Mouse (Mus musculus) embryonic facial prominence, embryonic 11.5 days (tissue): ENCODE data around the gene Galnt2. TPM values are rescaled to one million over a fixed set of nuclear protein-coding genes. Genes with fewer than 3 reads are reported as not detected.

Experiments
- ATAC-seq: fragments of 200-750 bp; cut with Nextera tagmentation; replicated peaks from 2 replicates; pipeline ENCODE4 v1.8.0; 2017; ENCODE audit warnings: low read depth; ENCODE audit not compliant: insufficient number of reproducible peaks, low FRiP score, low TSS enrichment
- DNase-seq: peaks from one replicate; pipeline ENCODE4 v3.0.0-alpha.2; 2015; ENCODE audit warnings: low spot score
- H3K27ac ChIP-seq: fragments of 300-500 bp; sonication (generic); replicated peaks from 2 replicates; pipeline ENCODE4 v1.5.1; 2014; ENCODE audit warnings: mild to moderate bottlenecking, low read depth, low read length, control low read depth
- H3K27me3 ChIP-seq: fragments of 300-500 bp; sonication (generic); 2 replicates; pipeline ENCODE4 v1.6.1; 2014; ENCODE audit warnings: mild to moderate bottlenecking, low read length, moderate library complexity, mixed read lengths; ENCODE audit not compliant: control insufficient read depth, insufficient read depth
- H3K36me3 ChIP-seq: fragments of 300-500 bp; sonication (generic); replicated peaks from 2 replicates; pipeline ENCODE4 v1.6.1; 2014; ENCODE audit warnings: low read depth, mild to moderate bottlenecking, low read length, moderate library complexity, mixed read lengths; ENCODE audit not compliant: control insufficient read depth, insufficient read depth
- H3K4me1 ChIP-seq: fragments of 300-500 bp; sonication (generic); 2 replicates; pipeline ENCODE4 v1.6.1; 2014; ENCODE audit warnings: low read length, mixed read lengths; ENCODE audit not compliant: control insufficient read depth, insufficient read depth
- H3K4me2 ChIP-seq: fragments of 300-500 bp; sonication (generic); 2 replicates; pipeline ENCODE4 v1.6.1; 2014; ENCODE audit warnings: low read depth, mild to moderate bottlenecking, control low read depth, low read length, moderate library complexity
- H3K4me3 ChIP-seq: fragments of 300-500 bp; sonication (generic); 2 replicates; pipeline ENCODE4 v1.5.1; 2014; ENCODE audit warnings: low read depth, low read length, control low read depth
- H3K9ac ChIP-seq: fragments of 300-500 bp; sonication (generic); replicated peaks from 2 replicates; pipeline ENCODE4 v1.6.1; 2014; ENCODE audit warnings: mild to moderate bottlenecking, control low read depth, low read length
- H3K9me3 ChIP-seq: fragments of 300-500 bp; sonication (generic); replicated peaks from 2 replicates; pipeline ENCODE4 v1.6.1; 2016; ENCODE audit warnings: mild to moderate bottlenecking, low read length, inconsistent platforms, mixed read lengths; ENCODE audit not compliant: control insufficient read depth
- WGBS: fragments of 180-500 bp; shearing (Covaris S2); extraction: QIAGEN DNeasy Blood & Tissue Kit; methylation state at CpG from one replicate; pipeline ENCODE4 v1.1.7; 2014; 5-methylcytosine and 5-hydroxymethylcytosine counted together
- polyA plus RNA-seq: library from polyadenylated mRNA; unstranded; fragments of >200 nt; fragmentation: Nextera tagmentation; extraction: Ambion mirVana; gene quantifications from 2 replicates; pipeline ENCODE4 v1.2.1, GENCODE M21; 2014

Gene Galnt2
- polyA plus RNA-seq: 52.5 and 54.7 TPM in 2 replicates

GRCm38 (mm10) chr8:124231176-124231484 lies at the start of gene Galnt2:
Gene Galnt2, plus strand, starts transcription at chr8:124231391.
- Histone ChIP-seq H3K9me3 (no peaks in the 10 kb centered on the region), H3K27ac (peak within 1 kb of the TSS; percentile 49), H3K9ac (peak within 1 kb of the TSS; percentile 90), H3K4me3 (peak within 1 kb of the TSS; percentile 91), H3K27me3 (no peaks in the 10 kb centered on the region), H3K4me2 (peak within 1 kb of the TSS; percentile 96), H3K36me3 (no peaks in the 10 kb centered on the region), H3K4me1 (peaks cover 2% of the 10 kb centered on the region; the same call in 1 of the 2 replicates)
- WGBS: under 1% methylated on average over 45 of the region's 53 CpGs
- DNase-seq (peak; percentile 91), ATAC-seq (peak; percentile 45)

GRCm38 (mm10) chr8:124181751-124182150 lies 49.4 kb upstream of the Galnt2 start:
- no peak for DNase-seq
- H3K27ac ChIP-seq: no peak overlapping the region
- H3K9ac ChIP-seq: no peak overlapping the region
- whole genome bisulfite sequencing: 91% methylated on average over 5 of the region's 5 CpGs
- H3K4me3 ChIP-seq: no peak overlapping the region
- no peak for ATAC-seq
- no peaks in the 10 kb centered on the region for H3K27me3 ChIP-seq
- no peaks in the 10 kb centered on the region for H3K36me3 ChIP-seq
- H3K9me3 ChIP-seq: no peaks in the 10 kb centered on the region
- H3K4me2 ChIP-seq: no peak overlapping the region
- no peaks in the 10 kb centered on the region for H3K4me1 ChIP-seq

GRCm38 (mm10) chr8:124182224-124182623 lies 49.0 kb upstream of the Galnt2 start:
- no peaks in the 10 kb centered on the region for H3K27me3 ChIP-seq
- 70% methylated on average over 13 of the region's 13 CpGs for WGBS
- no peak overlapping the region for H3K27ac ChIP-seq
- no peak overlapping the region for H3K9ac ChIP-seq
- ATAC-seq: no peak
- H3K36me3 ChIP-seq: no peaks in the 10 kb centered on the region
- DNase-seq: no peak
- H3K9me3 ChIP-seq: no peaks in the 10 kb centered on the region
- H3K4me2 ChIP-seq: no peak overlapping the region
- H3K4me1 ChIP-seq: no peaks in the 10 kb centered on the region
- H3K4me3 ChIP-seq: no peak overlapping the region

- H3K27me3 ChIP-seq: no peaks in the 10 kb centered on the region
- 63% methylated on average over 3 of the region's 3 CpGs for WGBS
- no peak for ATAC-seq
- H3K4me2 ChIP-seq: no peak overlapping the region
- no peaks in the 10 kb centered on the region for H3K36me3 ChIP-seq
- H3K4me1 ChIP-seq: no peaks in the 10 kb centered on the region
- H3K9me3 ChIP-seq: no peaks in the 10 kb centered on the region
- no peak overlapping the region for H3K9ac ChIP-seq
- no peak overlapping the region for H3K27ac ChIP-seq
- no peak for DNase-seq
- H3K4me3 ChIP-seq: no peak overlapping the region
Measured at GRCm38 (mm10) chr8:124184078-124184477, 47.1 kb upstream of the Galnt2 start.

- Histone ChIP-seq H3K4me3 (no peak overlapping the region), H3K36me3 (no peaks in the 10 kb centered on the region), H3K4me1 (no peaks in the 10 kb centered on the region), H3K4me2 (no peak overlapping the region), H3K27me3 (no peaks in the 10 kb centered on the region), H3K27ac (no peak overlapping the region), H3K9me3 (no peaks in the 10 kb centered on the region), H3K9ac (no peak overlapping the region)
- DNase-seq (no peak), ATAC-seq (no peak)
- 78% methylated on average over 2 of the region's 2 CpGs for WGBS
Measured at GRCm38 (mm10) chr8:124184507-124184906, 46.7 kb upstream of the Galnt2 start.

GRCm38 (mm10) chr8:124185081-124185480 lies 46.1 kb upstream of the Galnt2 start:
- no peaks in the 10 kb centered on the region for H3K27me3 ChIP-seq
- no peak overlapping the region for H3K4me2 ChIP-seq
- no peak overlapping the region for H3K9ac ChIP-seq
- no peak overlapping the region for H3K27ac ChIP-seq
- no peak for ATAC-seq
- no peaks in the 10 kb centered on the region for H3K4me1 ChIP-seq
- H3K4me3 ChIP-seq: no peak overlapping the region
- DNase-seq: no peak
- no peaks in the 10 kb centered on the region for H3K9me3 ChIP-seq
- no peaks in the 10 kb centered on the region for H3K36me3 ChIP-seq
- WGBS: 90% methylated on average over 6 of the region's 6 CpGs

GRCm38 (mm10) chr8:124190388-124190787 lies 40.8 kb upstream of the Galnt2 start:
- ATAC-seq (no peak), DNase-seq (no peak)
- Histone ChIP-seq H3K36me3 (no peaks in the 10 kb centered on the region), H3K27ac (no peak overlapping the region), H3K9ac (no peak overlapping the region), H3K4me2 (no peak overlapping the region), H3K9me3 (no peaks in the 10 kb centered on the region), H3K4me1 (no peaks in the 10 kb centered on the region), H3K4me3 (no peak overlapping the region), H3K27me3 (no peaks in the 10 kb centered on the region)
- 84% methylated on average over 7 of the region's 7 CpGs for WGBS

GRCm38 (mm10) chr8:124192242-124192641 lies 38.9 kb upstream of the Galnt2 start:
- ATAC-seq (no peak), DNase-seq (no peak)
- no peak overlapping the region for H3K9ac ChIP-seq
- whole genome bisulfite sequencing: 91% methylated on average over 4 of the region's 4 CpGs
- no peaks in the 10 kb centered on the region for H3K9me3 ChIP-seq
- no peak overlapping the region for H3K27ac ChIP-seq
- H3K36me3 ChIP-seq: no peaks in the 10 kb centered on the region
- H3K4me3 ChIP-seq: no peak overlapping the region
- H3K27me3 ChIP-seq: no peaks in the 10 kb centered on the region
- H3K4me1 ChIP-seq: no peaks in the 10 kb centered on the region
- no peak overlapping the region for H3K4me2 ChIP-seq
